Mouse (Mus musculus): Measurements from ENCODE around the gene Atp4a. TPM values are rescaled to one million over a fixed set of nuclear protein-coding genes. Genes with fewer than 3 reads are reported as not detected.

Atp4a gene
- not detected in 2 replicates for total RNA-seq (2023)

DNA sequence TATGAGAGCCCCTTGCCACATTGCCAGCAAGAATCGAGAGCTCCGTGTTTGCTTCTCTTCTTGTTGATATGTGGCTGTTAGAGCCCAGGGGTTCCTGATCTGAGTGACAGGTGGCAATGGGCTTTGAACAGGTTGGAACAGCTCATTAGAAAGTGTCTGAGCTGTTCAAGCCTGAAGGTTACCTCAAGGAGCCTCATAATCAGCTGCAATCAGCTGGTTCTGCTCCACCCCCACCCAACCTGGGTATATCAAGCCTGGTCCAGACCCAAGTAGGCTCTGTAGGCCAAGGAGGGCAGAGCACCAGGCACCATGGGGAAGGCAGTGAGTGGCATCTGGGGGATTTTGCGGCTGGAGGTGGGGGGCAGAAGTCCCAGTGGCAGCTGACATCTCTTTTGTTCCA is at the start of gene Atp4a:
TSS of gene Atp4a (plus strand) at position 268 of the 400 bp plus-strand sequence.

DNA sequence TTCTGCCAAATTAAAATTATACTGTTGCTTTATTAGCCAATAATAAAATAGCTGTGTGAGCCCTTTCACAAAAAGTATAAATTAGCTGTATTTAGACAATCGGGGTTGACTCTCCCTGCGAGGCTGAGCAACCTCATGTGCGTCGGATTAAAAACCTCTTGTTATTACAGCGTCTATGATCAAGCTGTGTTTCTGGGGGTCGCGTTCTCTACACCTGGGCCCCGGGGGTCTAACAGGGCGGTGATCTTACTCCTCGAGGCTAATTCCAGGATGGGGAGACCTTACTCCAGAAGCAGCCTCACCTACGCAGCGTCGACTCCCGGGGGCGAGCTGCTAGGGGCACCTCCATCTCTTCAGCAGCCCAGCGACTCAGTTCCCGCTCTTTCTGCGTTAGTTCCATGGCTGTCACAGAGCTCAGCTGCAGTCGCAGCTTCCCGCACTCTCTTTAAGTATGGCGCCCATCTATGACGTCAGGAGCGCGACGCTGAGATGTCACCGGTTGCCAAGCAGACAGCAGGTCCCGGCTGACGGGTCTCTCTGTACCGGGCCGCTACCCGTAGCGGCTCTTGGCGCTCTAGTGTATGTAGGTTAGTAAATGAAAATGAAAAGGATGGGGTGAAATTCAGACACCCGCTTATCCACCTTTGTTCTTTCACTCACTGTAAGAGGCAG is 47.3 kb upstream of the Atp4a start, which contains the start of gene Haus5:
TSS of gene Haus5 (minus strand) at position 466 of the 672 bp plus-strand sequence.

DNA sequence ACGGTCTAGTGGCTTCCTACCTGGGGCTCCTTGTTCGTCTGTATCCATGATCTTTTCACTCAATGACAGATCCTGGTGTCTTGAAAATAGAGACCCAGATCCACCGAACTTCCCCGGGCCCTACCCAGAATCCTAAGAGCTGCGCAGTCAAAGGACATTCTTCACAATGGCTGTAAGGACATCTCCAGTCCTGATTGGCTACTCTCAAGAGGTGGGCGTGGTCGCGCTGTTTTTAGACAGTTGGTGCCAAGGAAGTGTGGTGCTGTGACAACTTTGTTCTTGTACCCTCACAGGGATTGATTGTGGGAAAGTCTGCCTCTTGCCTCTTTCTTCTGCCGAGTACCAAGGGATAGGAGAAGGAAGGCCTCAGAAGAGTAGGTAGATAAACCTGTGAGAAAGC is 40.5 kb upstream of the Atp4a start, which contains the start of gene Pmis2:
TSS of gene Pmis2 (minus strand) at position 126 of the 400 bp plus-strand sequence.

DNA sequence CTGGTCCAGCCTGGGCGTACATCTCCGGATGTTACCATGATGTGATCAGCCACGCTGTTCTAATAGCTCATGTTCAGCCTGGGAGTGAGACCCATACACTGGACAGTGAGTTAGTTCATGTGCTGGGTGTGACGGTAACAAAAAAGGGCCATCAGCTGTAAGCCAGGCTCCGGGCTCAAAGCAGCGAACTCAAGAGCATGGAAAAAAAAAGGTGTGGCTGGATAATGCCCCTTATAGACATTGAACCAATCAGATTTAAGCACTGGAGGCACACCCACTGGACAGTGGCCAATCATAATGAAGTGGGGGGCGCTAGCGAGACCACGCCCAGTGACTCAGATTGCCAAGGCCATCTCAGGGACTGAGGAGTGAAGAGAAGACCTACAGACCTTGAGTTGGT is 13.4 kb upstream of the Atp4a start, which contains the start of gene 2200002J24Rik:
TSS of gene 2200002J24Rik (plus strand) at position 338 of the 400 bp plus-strand sequence.

DNA sequence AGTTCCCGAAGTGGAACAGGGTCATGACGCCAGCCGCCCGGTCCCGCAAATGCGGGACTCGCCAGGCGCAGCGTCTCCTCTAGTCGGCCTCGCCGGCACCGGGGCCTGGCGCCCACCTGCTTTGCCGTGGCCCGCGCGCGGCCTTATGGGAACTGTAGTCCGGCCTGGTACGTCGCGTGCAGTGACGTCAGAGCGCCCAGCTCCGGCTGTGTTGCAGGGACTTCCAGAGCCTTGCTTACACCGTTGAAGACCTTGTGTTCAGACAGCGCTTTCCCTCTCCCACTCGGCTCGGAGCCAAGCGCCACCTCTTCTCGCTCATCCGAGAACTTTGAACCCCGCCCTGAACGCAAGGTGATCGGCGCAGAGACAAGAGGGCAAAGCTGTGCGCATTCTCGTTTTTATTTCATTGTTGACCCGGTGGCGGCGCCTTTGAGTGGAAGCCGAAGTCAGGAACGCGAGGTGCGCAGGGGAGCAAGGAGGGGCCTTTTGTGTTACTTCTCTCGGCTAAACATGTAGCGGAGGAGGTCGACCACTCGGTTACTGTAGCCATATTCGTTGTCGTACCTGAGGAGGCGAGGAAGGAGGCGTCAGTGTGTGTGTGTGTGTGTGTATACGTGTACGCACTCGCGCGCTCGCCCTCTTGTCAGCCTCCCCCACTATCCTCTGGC is 17.5 kb downstream of the Atp4a start, which contains the start of gene Tmem147:
TSS of gene Tmem147 (minus strand) at position 145 of the 668 bp plus-strand sequence.

DNA sequence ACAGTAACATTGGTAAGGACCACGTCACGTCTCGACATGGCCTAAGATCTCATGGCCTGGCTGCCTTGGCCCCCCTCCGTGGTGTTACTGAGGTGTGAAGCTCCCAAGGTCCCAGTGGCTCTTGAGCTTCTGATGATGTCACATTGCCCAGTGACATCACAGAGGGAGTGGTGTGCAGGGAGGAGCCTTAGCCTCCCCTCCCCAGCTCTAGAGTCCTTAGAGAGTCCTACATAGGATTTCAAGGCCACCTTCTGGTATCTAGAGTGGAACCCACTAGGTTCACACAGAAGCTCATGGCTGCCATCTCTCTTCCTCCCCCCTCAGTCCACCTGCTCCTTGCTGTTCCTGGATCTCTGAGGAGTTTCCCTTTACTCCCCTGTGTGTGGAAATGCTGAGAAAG is 31.6 kb downstream of the Atp4a start, which contains the start of gene Gapdhs:
TSS of gene Gapdhs (minus strand) at position 65 of the 400 bp plus-strand sequence.

DNA sequence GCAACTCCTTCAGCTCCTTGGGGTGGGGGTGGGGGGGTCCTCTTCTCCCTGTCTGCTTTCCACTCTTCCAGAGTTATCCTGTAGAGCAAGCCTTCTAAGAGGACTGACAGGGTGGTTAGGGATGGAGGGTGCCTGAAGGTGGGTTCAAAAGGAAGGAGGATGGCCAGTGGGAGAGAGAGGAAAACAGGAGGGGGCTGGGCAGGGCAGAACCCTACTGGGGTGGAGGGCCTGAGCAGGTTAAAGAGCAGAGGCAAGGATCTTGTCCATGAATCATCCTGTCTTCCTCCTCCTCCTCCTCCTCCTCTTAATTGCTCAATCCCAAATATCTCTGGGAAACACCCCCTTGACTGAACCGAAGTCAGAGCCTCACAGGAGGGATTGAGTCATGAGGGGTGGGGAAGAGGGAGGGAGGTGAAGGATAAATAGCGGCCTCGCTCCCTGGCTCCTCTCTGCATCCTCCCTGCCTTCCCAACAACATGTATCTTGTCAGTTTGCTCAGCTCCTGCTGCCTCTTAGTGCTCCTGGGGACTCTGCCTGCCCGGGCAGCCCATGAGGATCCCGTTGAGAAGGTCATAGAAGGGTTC is 39.2 kb downstream of the Atp4a start, which contains the start of gene Sbsn:
TSS of gene Sbsn (plus strand) at position 386 of the 584 bp plus-strand sequence.

DNA sequence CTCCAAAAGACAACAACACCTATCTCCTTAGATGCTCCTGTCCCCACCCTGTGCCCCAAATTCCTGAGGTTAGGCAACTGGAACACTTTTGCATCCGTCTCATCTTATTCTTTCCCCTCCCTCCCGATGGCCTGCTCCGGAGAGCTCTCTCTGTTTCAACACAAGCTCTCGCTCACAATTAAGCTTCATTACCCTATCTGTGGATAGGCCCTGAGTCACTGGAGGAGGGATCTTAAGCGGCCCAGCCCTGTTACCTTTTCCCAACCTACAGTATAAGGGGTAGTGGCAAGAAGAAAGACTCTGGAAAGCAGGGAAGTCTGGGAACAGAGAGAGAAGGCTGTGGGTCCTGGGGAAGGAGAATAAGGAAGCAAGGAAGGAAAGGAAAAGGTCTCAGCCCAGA is 51.4 kb downstream of the Atp4a start, which contains the start of gene Dmkn:
TSS of gene Dmkn (plus strand) at position 301 of the 400 bp plus-strand sequence.

Other genes with a start within 250 kb of the Atp4a start
- not detected in 2 replicates for gene Prodh2, start 218.6 kb upstream of the Atp4a start, total RNA-seq (2023)
- gene Arhgap33, start 177.1 kb upstream of the Atp4a start, total RNA-seq (2023): 9.4 and 16.2 TPM in 2 replicates
- gene Hspb6, start 160.0 kb upstream of the Atp4a start, total RNA-seq (2023): 2.6 and 4.0 TPM in 2 replicates
- 2.2 and 3.3 TPM in 2 replicates for gene Proser3, start 159.9 kb upstream of the Atp4a start, total RNA-seq (2023)
- 28.0 and 29.5 TPM in 2 replicates for gene Lin37, start 152.4 kb upstream of the Atp4a start, total RNA-seq (2023)
- 38.4 and 45.2 TPM in 2 replicates for gene U2af1l4, start 148.9 kb upstream of the Atp4a start, total RNA-seq (2023)
- 1.3 and 2.7 TPM in 2 replicates for gene Gm49396, start 148.9 kb upstream of the Atp4a start, total RNA-seq (2023)
- gene Psenen, start 148.6 kb upstream of the Atp4a start, total RNA-seq (2023): 115 TPM in 2 replicates
- gene Igflr1, start 146.8 kb upstream of the Atp4a start, total RNA-seq (2023): 3.5 and 6.1 TPM in 2 replicates
- gene Kmt2b, start 123.5 kb upstream of the Atp4a start, total RNA-seq (2023): 47.8 and 65.1 TPM in 2 replicates
- gene Zbtb32, start 113.3 kb upstream of the Atp4a start, total RNA-seq (2023): 0.29 TPM in 1 of 2 replicates, not detected in the other
- not detected in 2 replicates for gene Upk1a, start 99.4 kb upstream of the Atp4a start, total RNA-seq (2023)
- gene Cox6b1, start 86.1 kb upstream of the Atp4a start, total RNA-seq (2023): 220 and 238 TPM in 2 replicates
- gene Etv2, start 76.4 kb upstream of the Atp4a start, total RNA-seq (2023): not detected in 2 replicates
- 88.7 and 91.5 TPM in 2 replicates for gene Rbm42, start 61.9 kb upstream of the Atp4a start, total RNA-seq (2023)
- 17.9 and 25.1 TPM in 2 replicates for gene Haus5, start 47.2 kb upstream of the Atp4a start, total RNA-seq (2023)
- gene Pmis2, start 40.6 kb upstream of the Atp4a start, total RNA-seq (2023): not detected in 2 replicates
- not detected in 2 replicates for gene 2200002J24Rik, start 13.3 kb upstream of the Atp4a start, total RNA-seq (2023)
- 17.2 and 23.5 TPM in 2 replicates for gene Tmem147, start 17.3 kb downstream of the Atp4a start, total RNA-seq (2023)
- gene Gapdhs, start 31.5 kb downstream of the Atp4a start, total RNA-seq (2023): not detected in 2 replicates
- 0.16 and 0.57 TPM in 2 replicates for gene Sbsn, start 39.3 kb downstream of the Atp4a start, total RNA-seq (2023)
- 2.3 and 3.3 TPM in 2 replicates for gene Dmkn, start 51.5 kb downstream of the Atp4a start, total RNA-seq (2023)
- not detected in 2 replicates for gene Krtdap, start 75.7 kb downstream of the Atp4a start, total RNA-seq (2023)
- gene Ffar2, start 111.6 kb downstream of the Atp4a start, total RNA-seq (2023): 31.3 and 40.2 TPM in 2 replicates
- not detected in 2 replicates for gene Ffar3, start 144.0 kb downstream of the Atp4a start, total RNA-seq (2023)
- gene Ffar1, start 149.4 kb downstream of the Atp4a start, total RNA-seq (2023): not detected in 2 replicates
- 3.5 and 3.8 TPM in 2 replicates for gene Cd22, start 168.1 kb downstream of the Atp4a start, total RNA-seq (2023)
- gene Mag, start 202.7 kb downstream of the Atp4a start, total RNA-seq (2023): 1.3 and 2.4 TPM in 2 replicates
- gene Hamp2, start 212.5 kb downstream of the Atp4a start, total RNA-seq (2023): 1.7 TPM in 1 of 2 replicates, not detected in the other
- gene Hamp, start 231.8 kb downstream of the Atp4a start, total RNA-seq (2023): not detected in 2 replicates
- 97.9 and 113 TPM in 2 replicates for gene Usf2, start 244.6 kb downstream of the Atp4a start, total RNA-seq (2023)

Measured in neutrophil, adult 65 days (primary cell).